Mouse (Mus musculus): ENCODE results near the gene Ralgapa1. TPM values are rescaled to one million over a fixed set of nuclear protein-coding genes. Genes with fewer than 3 reads are reported as not detected.

The Ralgapa1 gene
- polyA plus RNA-seq, 1 experiment from 2014 or later = 15.9 TPM

- H3K4me1 ChIP-seq = no peaks in the 10 kb centered on the region
- no peak overlapping the region for H3K9ac ChIP-seq
- H3K27me3 ChIP-seq (replicated peaks) = no peaks in the 10 kb centered on the region
- H3K27ac ChIP-seq = no peak overlapping the region
- no peak overlapping the region for H3K4me2 ChIP-seq
- H3K4me3 ChIP-seq (replicated peaks) = no peak overlapping the region
- WGBS = 2% methylated on average over 6 of the region's 6 CpGs
- H3K36me3 ChIP-seq = no peaks in the 10 kb centered on the region
- no peaks in the 10 kb centered on the region for H3K9me3 ChIP-seq
- 0 out of 2 replicates have a peak, but pooled peaks have one; percentile 27 for ATAC-seq (ENCODE audit: insufficient read depth, low FRiP score, low read depth)
Observed at GRCm38 (mm10) chr12:55573794-55574193, 247.2 kb downstream of the Ralgapa1 start.

GRCm38 (mm10) chr12:55573089-55573488 is 247.9 kb downstream of the Ralgapa1 start:
- no peaks in the 10 kb centered on the region for H3K36me3 ChIP-seq
- ATAC-seq (ENCODE audit: insufficient read depth, low FRiP score, low read depth) = no peak
- H3K9me3 ChIP-seq = no peaks in the 10 kb centered on the region
- no peaks in the 10 kb centered on the region for H3K27me3 ChIP-seq (replicated peaks)
- H3K9ac ChIP-seq = no peak overlapping the region
- H3K27ac ChIP-seq = no peak overlapping the region
- H3K4me3 ChIP-seq (replicated peaks) = no peak overlapping the region
- no peak overlapping the region for H3K4me2 ChIP-seq
- no peaks in the 10 kb centered on the region for H3K4me1 ChIP-seq

DNA sequence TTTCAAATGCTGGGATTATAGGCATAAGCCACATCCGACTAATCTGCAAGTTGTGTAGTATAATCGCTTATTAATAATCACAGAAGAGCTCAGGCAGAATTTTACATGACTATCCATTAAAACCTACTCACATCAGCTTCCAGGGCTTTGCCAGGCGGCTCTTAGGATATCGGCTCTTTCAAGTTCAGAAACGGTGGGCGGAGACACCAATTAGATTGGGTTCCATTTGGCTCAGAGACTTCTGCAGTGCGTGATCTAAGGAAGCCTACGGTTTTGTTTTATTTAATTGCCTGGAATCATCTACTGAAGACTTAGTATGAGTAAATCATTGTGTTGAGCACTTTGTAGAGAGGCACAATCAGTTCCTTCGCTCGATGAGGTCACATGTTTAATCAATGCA is 249.3 kb downstream of the Ralgapa1 start:
- Histone ChIP-seq H3K9ac (no peak overlapping the region), H3K27me3 (replicated peaks) (no peaks in the 10 kb centered on the region), H3K9me3 (no peaks in the 10 kb centered on the region), H3K36me3 (no peaks in the 10 kb centered on the region), H3K27ac (no peak overlapping the region), H3K4me1 (no peaks in the 10 kb centered on the region), H3K4me3 (replicated peaks) (no peak overlapping the region), H3K4me2 (no peak overlapping the region)
- ATAC-seq (ENCODE audit: insufficient read depth, low FRiP score, low read depth) = no peak
- WGBS = 81% methylated on average over 10 of the region's 10 CpGs

DNA sequence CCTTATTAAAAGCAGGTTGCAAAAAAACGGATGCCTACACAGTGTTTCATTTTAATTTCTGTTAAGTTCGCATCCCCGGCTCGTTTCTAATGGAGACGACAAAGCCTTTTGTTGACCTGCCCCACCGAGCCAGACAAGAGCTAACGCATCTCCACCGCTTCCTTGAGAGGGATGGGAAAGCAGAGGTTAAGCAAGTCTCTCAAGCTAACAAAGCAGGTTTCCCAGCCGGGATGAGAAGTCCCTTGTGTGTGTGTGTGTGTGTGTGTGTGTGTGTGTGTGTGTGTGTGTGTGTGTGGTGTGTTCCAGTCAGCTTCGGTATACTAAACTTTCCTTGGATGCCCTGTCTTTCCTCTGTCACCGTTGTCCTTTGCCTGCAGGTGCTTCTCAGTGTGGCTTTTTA is 249.8 kb downstream of the Ralgapa1 start:
- Histone ChIP-seq H3K27me3 (replicated peaks) (no peaks in the 10 kb centered on the region), H3K9me3 (no peaks in the 10 kb centered on the region), H3K4me3 (replicated peaks) (no peak overlapping the region), H3K9ac (no peak overlapping the region), H3K27ac (no peak overlapping the region), H3K4me1 (no peaks in the 10 kb centered on the region), H3K4me2 (no peak overlapping the region), H3K36me3 (no peaks in the 10 kb centered on the region)
- WGBS = 82% methylated on average over 11 of the region's 11 CpGs
- no peak for ATAC-seq (ENCODE audit: insufficient read depth, low FRiP score, low read depth)

DNA sequence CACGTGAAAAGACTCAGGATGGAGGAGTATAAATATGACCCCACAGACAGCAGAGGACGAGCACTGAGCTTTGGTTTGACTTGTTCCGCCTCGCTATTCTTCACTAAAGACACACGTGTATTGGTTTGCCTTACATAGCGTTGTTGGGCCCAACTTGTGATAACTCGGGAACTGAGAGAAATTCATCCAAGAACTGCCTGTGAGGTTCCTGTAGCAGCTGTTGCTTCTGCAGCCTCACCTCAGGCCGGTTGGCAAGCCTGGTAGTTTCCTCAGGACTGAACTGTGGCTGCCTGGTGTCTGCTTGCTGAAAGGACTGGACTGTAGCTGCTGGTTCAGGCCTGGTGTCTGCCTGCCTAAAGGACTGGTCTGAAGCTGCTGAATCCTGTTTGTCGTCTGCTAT is 250.3 kb downstream of the Ralgapa1 start:
- Histone ChIP-seq H3K27me3 (replicated peaks) (no peaks in the 10 kb centered on the region), H3K4me1 (no peaks in the 10 kb centered on the region), H3K9ac (no peak overlapping the region), H3K36me3 (no peaks in the 10 kb centered on the region), H3K4me3 (replicated peaks) (no peak overlapping the region), H3K27ac (no peak overlapping the region), H3K9me3 (no peaks in the 10 kb centered on the region), H3K4me2 (no peak overlapping the region)
- 86% methylated on average over 9 of the region's 9 CpGs for WGBS
- ATAC-seq (ENCODE audit: insufficient read depth, low FRiP score, low read depth) = no peak

DNA sequence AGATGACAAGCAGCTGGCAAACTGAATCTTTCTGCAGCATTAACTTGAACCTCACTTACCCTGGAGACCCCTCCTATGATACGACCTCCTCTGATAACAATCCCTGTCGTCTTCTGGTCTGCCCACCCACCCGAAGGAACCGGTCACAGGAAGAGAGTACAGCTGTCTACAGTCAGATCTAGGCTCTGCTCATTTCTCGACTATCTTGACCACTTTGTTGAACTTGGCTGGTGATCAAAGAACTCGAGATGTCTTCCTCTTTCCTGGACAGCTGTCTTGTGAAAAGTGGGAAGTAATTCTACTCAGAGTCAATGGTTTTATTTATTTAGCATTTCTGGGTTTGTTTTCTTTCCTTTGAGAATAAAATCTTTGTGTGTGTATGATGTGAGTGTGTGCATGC is 251.3 kb downstream of the Ralgapa1 start:
- no peak overlapping the region for H3K4me2 ChIP-seq
- 47% methylated on average over 6 of the region's 6 CpGs for WGBS

DNA sequence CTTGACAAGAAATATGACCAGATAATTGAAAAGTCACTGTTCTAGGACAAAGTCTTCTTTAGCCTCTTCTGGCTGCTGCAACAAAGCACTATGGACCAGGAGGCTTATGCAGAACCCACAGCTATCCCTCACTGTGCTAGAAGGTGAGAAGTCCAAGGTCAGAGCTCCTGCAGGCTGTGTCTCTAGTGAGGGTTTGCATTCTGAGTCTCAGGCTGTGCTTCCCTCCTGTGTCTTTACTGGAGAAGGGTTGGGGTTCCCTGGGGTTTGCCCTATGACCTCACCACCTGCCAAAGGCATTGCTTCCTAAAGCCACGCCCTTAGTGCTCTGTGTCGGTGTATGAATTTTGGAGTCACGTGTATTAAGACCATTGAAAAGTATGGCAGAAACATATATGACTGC is 252.5 kb downstream of the Ralgapa1 start:
- no peak overlapping the region for H3K4me3 ChIP-seq (replicated peaks)
- ATAC-seq (ENCODE audit: insufficient read depth, low FRiP score, low read depth) = no peak
- no peaks in the 10 kb centered on the region for H3K9me3 ChIP-seq
- H3K36me3 ChIP-seq = no peaks in the 10 kb centered on the region
- no peak overlapping the region for H3K4me2 ChIP-seq
- no peak overlapping the region for H3K9ac ChIP-seq
- H3K4me1 ChIP-seq = no peaks in the 10 kb centered on the region
- no peaks in the 10 kb centered on the region for H3K27me3 ChIP-seq (replicated peaks)
- H3K27ac ChIP-seq = no peak overlapping the region
- WGBS = 82% methylated on average over 3 of the region's 3 CpGs

More for the DNA sequence above, 251.3 kb downstream of the Ralgapa1 start:
- Histone ChIP-seq H3K9ac (no peak overlapping the region), H3K27me3 (replicated peaks) (no peaks in the 10 kb centered on the region), H3K9me3 (no peaks in the 10 kb centered on the region), H3K27ac (no peak overlapping the region), H3K4me1 (no peaks in the 10 kb centered on the region), H3K4me3 (replicated peaks) (no peak overlapping the region), H3K36me3 (no peaks in the 10 kb centered on the region)
- no peak for ATAC-seq (ENCODE audit: insufficient read depth, low FRiP score, low read depth)

DNA sequence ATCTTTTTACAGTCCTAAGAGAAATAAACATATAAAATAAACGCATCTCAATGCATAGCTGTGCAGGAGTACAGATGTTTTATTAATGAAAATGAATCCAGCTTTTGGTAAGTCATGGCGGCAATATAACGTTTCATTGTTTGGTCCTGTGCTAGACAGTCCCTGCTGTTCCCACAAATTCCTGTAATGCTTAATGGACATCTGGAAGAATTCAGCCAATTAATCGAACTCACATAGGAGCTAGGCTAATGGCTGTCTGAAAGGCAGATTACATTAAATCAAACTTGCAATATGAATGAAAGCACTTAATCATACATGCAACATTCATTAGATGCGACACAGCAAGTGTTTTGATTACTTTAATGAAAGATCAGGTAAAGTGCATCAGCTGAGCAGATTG is 254.1 kb downstream of the Ralgapa1 start:
- no peak for ATAC-seq (ENCODE audit: insufficient read depth, low FRiP score, low read depth)
- Histone ChIP-seq H3K4me1 (no peaks in the 10 kb centered on the region), H3K4me3 (replicated peaks) (no peak overlapping the region), H3K9ac (no peak overlapping the region), H3K27ac (no peak overlapping the region), H3K36me3 (no peaks in the 10 kb centered on the region), H3K27me3 (replicated peaks) (no peaks in the 10 kb centered on the region), H3K9me3 (no peaks in the 10 kb centered on the region), H3K4me2 (no peak overlapping the region)
- 65% methylated on average over 5 of the region's 5 CpGs for WGBS

DNA sequence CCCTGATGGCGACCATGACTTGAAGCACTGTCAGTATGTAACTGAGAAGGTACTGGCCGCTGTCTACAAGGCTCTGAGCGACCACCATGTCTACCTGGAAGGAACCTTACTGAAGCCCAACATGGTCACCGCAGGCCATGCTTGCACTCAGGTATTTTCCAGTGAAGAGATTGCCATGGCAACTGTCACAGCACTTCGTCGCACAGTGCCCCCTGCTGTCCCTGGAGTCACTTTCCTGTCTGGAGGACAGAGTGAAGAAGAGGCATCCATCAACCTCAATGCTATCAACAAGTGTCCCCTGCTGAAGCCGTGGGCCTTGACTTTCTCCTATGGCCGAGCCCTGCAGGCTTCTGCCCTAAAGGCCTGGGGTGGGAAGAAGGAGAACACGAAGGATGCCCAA is 255.1 kb downstream of the Ralgapa1 start:
- ATAC-seq (ENCODE audit: insufficient read depth, low FRiP score, low read depth) = no peak
- WGBS = 69% methylated on average over 9 of the region's 9 CpGs
- H3K9me3 ChIP-seq = no peaks in the 10 kb centered on the region

GRCm38 (mm10) chr12:55565206-55565605 is 255.8 kb downstream of the Ralgapa1 start, which contains the start of gene Aldoart2:
Gene Aldoart2, plus strand, starts transcription at chr12:55565239.
- no peak within 1 kb of the TSS for H3K4me3 ChIP-seq (replicated peaks)
- 95% methylated on average over 19 of the region's 19 CpGs for WGBS
- no peak within 1 kb of the TSS for H3K4me2 ChIP-seq
- ATAC-seq (ENCODE audit: insufficient read depth, low FRiP score, low read depth) = no peak
- no peak within 1 kb of the TSS for H3K27ac ChIP-seq
- H3K36me3 ChIP-seq = no peaks in the 10 kb centered on the region
- no peaks in the 10 kb centered on the region for H3K9me3 ChIP-seq
- H3K27me3 ChIP-seq (replicated peaks) = no peaks in the 10 kb centered on the region
- H3K9ac ChIP-seq = no peak within 1 kb of the TSS
- H3K4me1 ChIP-seq = no peaks in the 10 kb centered on the region

More for the DNA sequence above, 255.1 kb downstream of the Ralgapa1 start:
- H3K36me3 ChIP-seq = no peaks in the 10 kb centered on the region
- no peak overlapping the region for H3K4me3 ChIP-seq (replicated peaks)
- H3K27ac ChIP-seq = no peak overlapping the region
- no peaks in the 10 kb centered on the region for H3K4me1 ChIP-seq
- no peak overlapping the region for H3K4me2 ChIP-seq
- no peak overlapping the region for H3K9ac ChIP-seq
- no peaks in the 10 kb centered on the region for H3K27me3 ChIP-seq (replicated peaks)

- ATAC-seq (ENCODE audit: insufficient read depth, low FRiP score, low read depth) = no peak
- no peak overlapping the region for H3K27ac ChIP-seq
Observed at GRCm38 (mm10) chr12:55564187-55564963, 256.6 kb downstream of the Ralgapa1 start.

GRCm38 (mm10) chr12:55563742-55564141 is 257.2 kb downstream of the Ralgapa1 start:
- ATAC-seq (ENCODE audit: insufficient read depth, low FRiP score, low read depth) = no peak
- H3K4me2 ChIP-seq = no peak overlapping the region
- no peaks in the 10 kb centered on the region for H3K36me3 ChIP-seq
- no peaks in the 10 kb centered on the region for H3K9me3 ChIP-seq
- no peaks in the 10 kb centered on the region for H3K27me3 ChIP-seq (replicated peaks)
- no peak overlapping the region for H3K4me3 ChIP-seq (replicated peaks)
- WGBS = 84% methylated on average over 3 of the region's 3 CpGs
- H3K27ac ChIP-seq = no peak overlapping the region
- H3K9ac ChIP-seq = no peak overlapping the region
- H3K4me1 ChIP-seq = no peaks in the 10 kb centered on the region

More at GRCm38 (mm10) chr12:55564187-55564963, 256.6 kb downstream of the Ralgapa1 start:
- H3K4me2 ChIP-seq = no peak overlapping the region
- no peak overlapping the region for H3K9ac ChIP-seq
- H3K9me3 ChIP-seq = no peaks in the 10 kb centered on the region
- no peak overlapping the region for H3K4me3 ChIP-seq (replicated peaks)
- 82% methylated on average over 9 of the region's 9 CpGs for WGBS
- no peaks in the 10 kb centered on the region for H3K27me3 ChIP-seq (replicated peaks)
- H3K4me1 ChIP-seq = no peaks in the 10 kb centered on the region
- H3K36me3 ChIP-seq = no peaks in the 10 kb centered on the region
